Mouse (Mus musculus) gastrocnemius, postnatal 10 days (tissue): ENCODE results near the gene Acot8. TPM values are rescaled to one million over a fixed set of nuclear protein-coding genes. Genes with fewer than 3 reads are reported as not detected.

ENCODE experiments used
- DNase-seq: peaks from one replicate; pipeline ENCODE4 v3.0.0; 2021; ENCODE audit warnings: mixed read lengths
- total RNA-seq, 2 experiments: library from RNA; stranded (reverse); gene quantifications; 2 replicates each; pipeline ENCODE4 v1.2.3; 2021

Acot8 gene
- total RNA-seq, 2 experiments from 2014 or later = 9.7 to 10.4 TPM

DNA sequence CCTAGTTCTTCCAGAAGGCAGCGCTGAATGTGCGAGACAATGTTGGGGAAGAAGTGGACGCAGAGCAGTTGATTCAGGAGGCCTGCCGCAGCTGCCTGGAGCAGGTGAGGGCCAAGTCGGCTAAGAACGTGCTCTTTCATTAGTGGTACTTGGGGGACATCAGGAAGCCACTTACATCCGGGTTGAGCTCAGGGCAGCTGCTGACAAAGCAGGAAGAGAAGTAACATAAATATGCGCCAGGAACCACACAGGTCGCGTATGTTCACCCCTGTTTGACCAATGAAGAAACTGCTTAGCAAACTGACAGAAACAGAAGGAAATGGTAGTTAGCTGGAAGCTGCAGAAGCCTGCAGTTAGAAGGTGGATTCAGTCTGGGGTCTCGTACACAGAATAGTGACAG lies 50.6 kb downstream of the Acot8 start:
- DNase-seq = no peak

DNA sequence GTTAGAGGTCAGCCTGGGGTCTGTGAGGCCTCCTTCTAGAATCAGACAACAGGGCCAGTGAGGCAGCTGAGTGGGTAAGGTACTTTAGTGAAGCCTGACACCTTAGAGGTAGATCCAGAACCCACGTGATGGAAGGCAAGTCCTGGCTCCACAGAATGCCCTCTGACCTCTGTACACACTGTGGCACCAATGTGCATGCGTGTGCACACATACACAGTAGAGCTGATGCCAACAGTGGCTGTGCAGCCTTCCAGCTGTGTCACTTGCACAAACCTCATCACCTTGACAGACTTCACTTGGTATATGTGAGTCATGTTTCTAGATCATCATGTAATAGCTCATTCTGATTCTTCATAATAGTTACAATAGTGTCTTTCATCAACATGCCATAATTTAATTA lies 52.2 kb downstream of the Acot8 start:
- no peak for DNase-seq

DNA sequence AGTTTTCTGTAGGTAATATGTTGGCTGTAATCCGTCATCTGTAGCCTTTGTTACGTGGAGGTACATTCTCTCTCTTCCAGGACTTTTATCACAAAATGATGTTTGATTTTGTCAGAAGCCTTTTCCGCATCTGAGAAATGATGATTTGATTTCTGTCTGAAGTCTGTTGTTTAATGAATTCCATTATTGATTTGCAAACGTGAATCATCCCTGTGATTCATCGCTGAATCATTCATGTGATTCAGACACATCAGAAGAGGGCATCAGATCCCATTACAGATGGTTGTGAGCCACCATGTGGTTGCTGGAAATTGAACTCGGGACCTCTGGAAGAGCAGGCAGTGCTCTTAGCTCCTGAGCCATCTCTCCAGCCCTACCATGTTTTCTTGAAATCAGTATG lies 55.7 kb downstream of the Acot8 start:
- DNase-seq = no peak

- DNase-seq = no peak
Observed at GRCm38 (mm10) chr2:164748191-164748590, 56.5 kb downstream of the Acot8 start.

DNA sequence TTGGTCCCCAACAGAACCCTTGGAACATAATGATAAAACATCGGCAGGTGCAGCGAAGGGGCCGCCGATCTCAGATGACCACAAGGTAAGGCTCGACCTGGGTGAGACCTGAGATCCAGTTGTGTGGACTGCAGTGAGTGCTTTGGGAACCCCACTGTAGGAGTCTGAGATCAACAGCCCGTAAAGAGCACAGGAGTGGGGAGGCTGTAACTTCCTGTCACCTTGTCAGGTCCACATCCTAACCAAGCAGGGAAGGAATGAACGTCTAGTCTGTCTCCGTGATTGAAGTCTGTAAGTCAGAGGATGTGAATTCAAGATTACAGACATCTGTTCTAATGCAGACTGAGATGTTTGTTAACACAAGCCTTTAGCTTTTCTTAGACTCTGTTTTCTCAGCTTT lies 58.0 kb downstream of the Acot8 start:
- no peak for DNase-seq

- peak; percentile 96 for DNase-seq
Observed at GRCm38 (mm10) chr2:164745843-164746479, 58.7 kb downstream of the Acot8 start, which contains the start of the genes Wfdc3 and Dnttip1. Gene Wfdc3, minus strand, starts transcription at chr2:164745931. Gene Dnttip1, plus strand, starts transcription at chr2:164745983.

- no peak for DNase-seq
Observed at GRCm38 (mm10) chr2:164744987-164745386, 59.7 kb downstream of the Acot8 start.

Other genes starting within 250 kb of the Acot8 start
- gene Wfdc2, start 242.5 kb downstream of the Acot8 start, total RNA-seq = not detected
- not detected for gene Spint3, start 231.4 kb downstream of the Acot8 start, total RNA-seq
- gene Wfdc6a, start 219.4 kb downstream of the Acot8 start, total RNA-seq = not detected
- not detected for gene Eppin, start 211.3 kb downstream of the Acot8 start, total RNA-seq
- not detected for gene Wfdc6b, start 191.4 kb downstream of the Acot8 start, total RNA-seq
- not detected for gene Wfdc8, start 191.3 kb downstream of the Acot8 start, total RNA-seq
- gene Wfdc16, start 166.1 kb downstream of the Acot8 start, total RNA-seq = not detected
- gene Wfdc10, start 148.8 kb downstream of the Acot8 start, total RNA-seq = not detected
- gene Wfdc9, start 148.3 kb downstream of the Acot8 start, total RNA-seq = not detected
- gene Wfdc11, start 130.8 kb downstream of the Acot8 start, total RNA-seq = not detected
- not detected for gene Wfdc13, start 119.8 kb downstream of the Acot8 start, total RNA-seq
- not detected for gene Spint4, start 106.4 kb downstream of the Acot8 start, total RNA-seq
- not detected for gene Spint5, start 89.6 kb downstream of the Acot8 start, total RNA-seq
- not detected for gene Wfdc3, start 59.0 kb downstream of the Acot8 start, total RNA-seq
- 10 to 100 TPM; 27.4 to 31.9 TPM for gene Dnttip1, start 58.9 kb downstream of the Acot8 start, total RNA-seq
- 10 to 100 TPM; 14.2 to 16.9 TPM for gene Ube2c, start 35.0 kb downstream of the Acot8 start, total RNA-seq
- gene Tnnc2, start 24.9 kb downstream of the Acot8 start, total RNA-seq = over 10,000 TPM; 13,775 to 14,965 TPM
- 10 to 100 TPM; 18.1 to 20.5 TPM for gene Snx21, start 19.1 kb downstream of the Acot8 start, total RNA-seq
- gene Zswim3, start 216 bp upstream of the Acot8 start, total RNA-seq = 1 to 10 TPM; 1.2 to 1.4 TPM
- 1 to 10 TPM; 3.5 to 4.5 TPM for gene Zswim1, start 17.8 kb upstream of the Acot8 start, total RNA-seq
- under 1 TPM; 0.68 TPM for gene Spata25, start 23.7 kb upstream of the Acot8 start, total RNA-seq
- gene Ctsa, start 28.0 kb upstream of the Acot8 start, total RNA-seq = 10 to 100 TPM; 53.3 to 75.2 TPM
- 10 to 100 TPM; 39.2 to 45.2 TPM for gene Neurl2, start 28.6 kb upstream of the Acot8 start, total RNA-seq
- gene Pltp, start 52.8 kb upstream of the Acot8 start, total RNA-seq = 10 to 100 TPM; 15.2 to 18.5 TPM
- gene Pcif1, start 74.4 kb upstream of the Acot8 start, total RNA-seq = 10 to 100 TPM; 31.2 to 34.3 TPM
- 10 to 100 TPM in 1 of 2 experiments, 1 to 10 TPM in 1; 8.5 to 11.0 TPM for gene Zfp335, start 106.9 kb upstream of the Acot8 start, total RNA-seq
- gene Mmp9, start 135.9 kb upstream of the Acot8 start, total RNA-seq = 10 to 100 TPM in 1 of 2 experiments, 1 to 10 TPM in 1; 1.2 to 96.6 TPM
- 1 to 10 TPM; 1.4 to 1.5 TPM for gene Slc12a5, start 155.9 kb upstream of the Acot8 start, total RNA-seq
- gene Ncoa5, start 230.0 kb upstream of the Acot8 start, total RNA-seq = 10 to 100 TPM; 13.4 to 20.4 TPM